Mouse (Mus musculus) heart, adult 2 months (tissue): ENCODE results near the gene Dnajc8.

ENCODE experiments used
- CTCF ChIP-seq: fragments of 200-600 bp; IDR thresholded peaks from 2 replicates; pipeline ENCODE4 v1.8.1; 2022; ENCODE audit warnings: antibody characterized with exemption, mild to moderate bottlenecking, moderate library complexity
- EP300 ChIP-seq: fragments of 200-500 bp; IDR thresholded peaks from 2 replicates; pipeline ENCODE4 v1.6.1; 2011; ENCODE audit warnings: low read depth, low read length, control low read depth; ENCODE audit not compliant: insufficient read depth
- POLR2A ChIP-seq: fragments of 200-500 bp; IDR thresholded peaks from 2 replicates; pipeline ENCODE4 v1.6.1; 2011; ENCODE audit warnings: mild to moderate bottlenecking, low read depth, low read length, control low read depth; ENCODE audit not compliant: insufficient read depth

GRCm38 (mm10) chr4:132524808-132525207, 10.5 kb upstream of the Dnajc8 start:
- TF ChIP-seq CTCF: no peak
- TF ChIP-seq EP300: no peak
- no peak for TF ChIP-seq POLR2A
